Mouse (Mus musculus): ENCODE measurements around the gene Shroom4. TPM values are rescaled to one million over a fixed set of nuclear protein-coding genes. Genes with fewer than 3 reads are reported as not detected.

The Shroom4 gene
- 0.86 and 2.1 TPM in 2 replicates for polyA plus RNA-seq (2011; ENCODE audit: insufficient read depth, insufficient read length, low replicate concordance, missing spikeins)

- H3K27ac ChIP-seq (ENCODE audit: control insufficient read depth, insufficient read depth, low read depth, low read length, poor library complexity): no peak within 1 kb of the TSS
- WGBS: 5% methylated on average over 52 of the region's 55 CpGs
These were observed at the start of gene Shroom4 for GRCm38 (mm10) chrX:6399626-6400397. Shroom4 (plus strand) TSS chrX:6399854.

GRCm38 (mm10) chrX:6356876-6357275 lies 42.8 kb upstream of the Shroom4 start:
- TF ChIP-seq CTCF (IDR thresholded peaks at IDR 0.05; ENCODE audit: control insufficient read depth, insufficient read depth, low read length) (no peak), POLR2A (IDR thresholded peaks at IDR 0.05; ENCODE audit: borderline replicate concordance, control insufficient read depth, low read depth, low read length) (no peak)
- Histone ChIP-seq H3K4me3 (replicated peaks; ENCODE audit: control insufficient read depth, low read depth, low read length) (no peak overlapping the region), H3K4me1 (ENCODE audit: control insufficient read depth, insufficient read depth, low read length) (no peaks in the 10 kb centered on the region), H3K27ac (ENCODE audit: control insufficient read depth, insufficient read depth, low read depth, low read length, poor library complexity) (no peak overlapping the region)
- WGBS: 70% methylated on average over 3 of the region's 3 CpGs

More at GRCm38 (mm10) chrX:6399626-6400397, at the start of gene Shroom4:
- TF ChIP-seq CTCF (IDR thresholded peaks at IDR 0.05; ENCODE audit: control insufficient read depth, insufficient read depth, low read length) (no peak), POLR2A (IDR thresholded peaks at IDR 0.05; ENCODE audit: borderline replicate concordance, control insufficient read depth, low read depth, low read length) (no peak)
- no peaks in the 10 kb centered on the region for H3K4me1 ChIP-seq (ENCODE audit: control insufficient read depth, insufficient read depth, low read length)
- no peak within 1 kb of the TSS for H3K4me3 ChIP-seq (replicated peaks; ENCODE audit: control insufficient read depth, low read depth, low read length)

GRCm38 (mm10) chrX:6357503-6358114 lies 42.0 kb upstream of the Shroom4 start:
- TF ChIP-seq CTCF (IDR thresholded peaks at IDR 0.05; ENCODE audit: control insufficient read depth, insufficient read depth, low read length) (no peak), POLR2A (IDR thresholded peaks at IDR 0.05; ENCODE audit: borderline replicate concordance, control insufficient read depth, low read depth, low read length) (no peak)
- Histone ChIP-seq H3K4me3 (replicated peaks; ENCODE audit: control insufficient read depth, low read depth, low read length) (no peak overlapping the region), H3K4me1 (ENCODE audit: control insufficient read depth, insufficient read depth, low read length) (no peaks in the 10 kb centered on the region), H3K27ac (ENCODE audit: control insufficient read depth, insufficient read depth, low read depth, low read length, poor library complexity) (no peak overlapping the region)
- 78% methylated on average over 6 of the region's 6 CpGs for WGBS

GRCm38 (mm10) chrX:6368822-6369221 lies 30.8 kb upstream of the Shroom4 start:
- no peak for TF ChIP-seq CTCF (IDR thresholded peaks at IDR 0.05; ENCODE audit: control insufficient read depth, insufficient read depth, low read length)
- no peak for TF ChIP-seq POLR2A (IDR thresholded peaks at IDR 0.05; ENCODE audit: borderline replicate concordance, control insufficient read depth, low read depth, low read length)
- Histone ChIP-seq H3K4me1 (ENCODE audit: control insufficient read depth, insufficient read depth, low read length) (no peaks in the 10 kb centered on the region), H3K27ac (ENCODE audit: control insufficient read depth, insufficient read depth, low read depth, low read length, poor library complexity) (no peak overlapping the region), H3K4me3 (replicated peaks; ENCODE audit: control insufficient read depth, low read depth, low read length) (no peak overlapping the region)
- WGBS: 50% methylated on average over 1 of the region's 1 CpGs

GRCm38 (mm10) chrX:6370706-6371105 lies 28.9 kb upstream of the Shroom4 start:
- Histone ChIP-seq H3K27ac (ENCODE audit: control insufficient read depth, insufficient read depth, low read depth, low read length, poor library complexity) (no peak overlapping the region), H3K4me1 (ENCODE audit: control insufficient read depth, insufficient read depth, low read length) (no peaks in the 10 kb centered on the region), H3K4me3 (replicated peaks; ENCODE audit: control insufficient read depth, low read depth, low read length) (no peak overlapping the region)
- TF ChIP-seq CTCF (IDR thresholded peaks at IDR 0.05; ENCODE audit: control insufficient read depth, insufficient read depth, low read length) (no peak), POLR2A (IDR thresholded peaks at IDR 0.05; ENCODE audit: borderline replicate concordance, control insufficient read depth, low read depth, low read length) (no peak)
- 75% methylated on average over 3 of the region's 3 CpGs for WGBS

- TF ChIP-seq POLR2A (IDR thresholded peaks at IDR 0.05; ENCODE audit: borderline replicate concordance, control insufficient read depth, low read depth, low read length): no peak
- TF ChIP-seq CTCF (IDR thresholded peaks at IDR 0.05; ENCODE audit: control insufficient read depth, insufficient read depth, low read length): no peak
- Histone ChIP-seq H3K4me1 (ENCODE audit: control insufficient read depth, insufficient read depth, low read length) (no peaks in the 10 kb centered on the region), H3K27ac (ENCODE audit: control insufficient read depth, insufficient read depth, low read depth, low read length, poor library complexity) (no peak overlapping the region), H3K4me3 (replicated peaks; ENCODE audit: control insufficient read depth, low read depth, low read length) (no peak overlapping the region)
- WGBS: 86% methylated on average over 1 of the region's 1 CpGs
These were observed 5.8 kb upstream of the Shroom4 start for GRCm38 (mm10) chrX:6393861-6394260.

- 29% methylated on average over 1 of the region's 1 CpGs for WGBS
- H3K27ac ChIP-seq (ENCODE audit: control insufficient read depth, insufficient read depth, low read depth, low read length, poor library complexity): no peak overlapping the region
- no peak for TF ChIP-seq POLR2A (IDR thresholded peaks at IDR 0.05; ENCODE audit: borderline replicate concordance, control insufficient read depth, low read depth, low read length)
- no peak for TF ChIP-seq CTCF (IDR thresholded peaks at IDR 0.05; ENCODE audit: control insufficient read depth, insufficient read depth, low read length)
- no peak overlapping the region for H3K4me3 ChIP-seq (replicated peaks; ENCODE audit: control insufficient read depth, low read depth, low read length)
- no peaks in the 10 kb centered on the region for H3K4me1 ChIP-seq (ENCODE audit: control insufficient read depth, insufficient read depth, low read length)
These were observed 461 bp upstream of the Shroom4 start for GRCm38 (mm10) chrX:6399193-6399592.

- no peak overlapping the region for H3K27ac ChIP-seq (ENCODE audit: control insufficient read depth, insufficient read depth, low read depth, low read length, poor library complexity)
- no peak overlapping the region for H3K4me3 ChIP-seq (replicated peaks; ENCODE audit: control insufficient read depth, low read depth, low read length)
- H3K4me1 ChIP-seq (ENCODE audit: control insufficient read depth, insufficient read depth, low read length): no peaks in the 10 kb centered on the region
- WGBS: 10% methylated on average over 34 of the region's 49 CpGs
- TF ChIP-seq CTCF (IDR thresholded peaks at IDR 0.05; ENCODE audit: control insufficient read depth, insufficient read depth, low read length) (no peak), POLR2A (IDR thresholded peaks at IDR 0.05; ENCODE audit: borderline replicate concordance, control insufficient read depth, low read depth, low read length) (no peak)
These were observed 855 bp downstream of the Shroom4 start for GRCm38 (mm10) chrX:6400398-6401020.

All from bone marrow, adult 2 months (tissue).